In genomic region chr12:58643843-58644242, GRCm38 (mm10) we compare ENCODE assay signal across 29 mouse cellular contexts.
DNase-seq lines count a peak whose midpoint lies in the region; ATAC-seq lines count a peak whose summit lies in the region.
"Had no signal": no experiment of that assay in that cellular context is flagged by ENCODE, and none has a peak within 500 bp of the region (broad histone marks: within the 10 kb centered on the region; RNA-seq: fewer than 3 reads in every experiment).

No protein-coding gene starts in this region.

- DNase-seq in neural tube, embryonic 10.5 days (ENCODE audit: extremely low spot score, low spot score), result peak; percentile 26
- peak; percentile 88 for DNase-seq in embryonic facial prominence, embryonic 11.5 days (ENCODE audit: low spot score)
- DNase-seq in adrenal gland, postnatal 4 days (ENCODE audit: low spot score in 2 of 2), result no peak
- no peak for DNase-seq in right cerebral cortex, postnatal 36 days (ENCODE audit: low spot score in 2 of 2)
- DNase-seq: cerebellum, adult 11-12 months; cerebellum, postnatal 10 days; gastrocnemius, postnatal 14 days; heart, adult 11 months; heart, postnatal 10 days; kidney, adult 18-20 months; layer of hippocampus, adult 9-11 months; liver, postnatal 0 days; lung, postnatal 10 days; midbrain, embryonic 14.5 days; right cerebral cortex, adult 18-20 months; thymus, adult 2 months; thymus, postnatal 4 days had no signal

- H3K4me2 ChIP-seq in neural tube, embryonic 15.5 days, result no peak overlapping the region
- H3K4me2 ChIP-seq in embryonic facial prominence, embryonic 11.5 days (ENCODE audit: low read depth, low read length), result no peak overlapping the region
- H3K4me2 ChIP-seq in limb, embryonic 12.5 days, result no peak overlapping the region
- H3K4me2 ChIP-seq: forebrain, embryonic 13.5 days; heart, embryonic 12.5 days; hindbrain, embryonic 12.5 days; liver, embryonic 11.5 days; neural tube, embryonic 12.5 days; stomach, embryonic 15.5 days had no signal

- no peak overlapping the region for H3K9ac ChIP-seq in neural tube, embryonic 15.5 days (replicated peaks)
- no peak overlapping the region for H3K9ac ChIP-seq in embryonic facial prominence, embryonic 11.5 days (replicated peaks; ENCODE audit: low read length)
- no peak overlapping the region for H3K9ac ChIP-seq in limb, embryonic 12.5 days (replicated peaks)
- H3K9ac ChIP-seq: forebrain, embryonic 13.5 days; heart, embryonic 12.5 days; hindbrain, embryonic 12.5 days; liver, postnatal 0 days; neural tube, embryonic 12.5 days; stomach, embryonic 15.5 days had no signal

- H3K36me3 ChIP-seq in neural tube, embryonic 15.5 days, result no peaks in the 10 kb centered on the region
- H3K36me3 ChIP-seq in embryonic facial prominence, embryonic 11.5 days (replicated peaks; ENCODE audit: control insufficient read depth, insufficient read depth, low read depth, low read length), result no peaks in the 10 kb centered on the region
- no peaks in the 10 kb centered on the region for H3K36me3 ChIP-seq in limb, embryonic 12.5 days
- H3K36me3 ChIP-seq: heart, embryonic 12.5 days; hindbrain, embryonic 12.5 days; neural tube, embryonic 12.5 days; stomach, embryonic 15.5 days had no signal

- no peaks in the 10 kb centered on the region for H3K27me3 ChIP-seq in neural tube, embryonic 15.5 days (replicated peaks)
- no peaks in the 10 kb centered on the region for H3K27me3 ChIP-seq in embryonic facial prominence, embryonic 11.5 days (ENCODE audit: control insufficient read depth, insufficient read depth, low read length)
- H3K27me3 ChIP-seq in limb, embryonic 12.5 days, result no peaks in the 10 kb centered on the region
- H3K27me3 ChIP-seq: forebrain, embryonic 13.5 days; heart, embryonic 12.5 days; hindbrain, embryonic 12.5 days; neural tube, embryonic 12.5 days; stomach, embryonic 15.5 days had no signal

- H3K9me3 ChIP-seq in neural tube, embryonic 15.5 days (replicated peaks), result no peaks in the 10 kb centered on the region
- H3K9me3 ChIP-seq in embryonic facial prominence, embryonic 11.5 days (replicated peaks; ENCODE audit: control insufficient read depth, low read length), result no peaks in the 10 kb centered on the region
- no peaks in the 10 kb centered on the region for H3K9me3 ChIP-seq in limb, embryonic 12.5 days
- H3K9me3 ChIP-seq: forebrain, embryonic 13.5 days; heart, embryonic 12.5 days; hindbrain, embryonic 12.5 days; neural tube, embryonic 12.5 days; stomach, embryonic 15.5 days had no signal

- WGBS in neural tube, embryonic 15.5 days, result 59% methylated on average over 3 of the region's 3 CpGs
- WGBS in embryonic facial prominence, embryonic 11.5 days, result 26% methylated on average over 3 of the region's 3 CpGs
- WGBS in limb, embryonic 12.5 days, result 17% methylated on average over 3 of the region's 3 CpGs

- H3K4me3 ChIP-seq in neural tube, embryonic 15.5 days (replicated peaks), result no peak overlapping the region
- no peak overlapping the region for H3K4me3 ChIP-seq in embryonic facial prominence, embryonic 11.5 days (ENCODE audit: low read depth, low read length)
- no peak overlapping the region for H3K4me3 ChIP-seq in limb, embryonic 12.5 days (replicated peaks)
- H3K4me3 ChIP-seq: erythroblast, embryonic 14.5 days; forebrain, embryonic 13.5 days; heart, embryonic 12.5 days; hindbrain, embryonic 12.5 days; neural tube, embryonic 12.5 days; stomach, embryonic 15.5 days had no signal

- no peaks in the 10 kb centered on the region for H3K4me1 ChIP-seq in neural tube, embryonic 15.5 days
- H3K4me1 ChIP-seq in embryonic facial prominence, embryonic 11.5 days (ENCODE audit: control insufficient read depth, insufficient read depth, low read length), result no peaks in the 10 kb centered on the region
- peaks cover 18% of the 10 kb centered on the region for H3K4me1 ChIP-seq in limb, embryonic 12.5 days (replicated peaks)
- H3K4me1 ChIP-seq: forebrain, embryonic 13.5 days; hindbrain, embryonic 12.5 days; neural tube, embryonic 12.5 days; stomach, embryonic 15.5 days had no signal

- no peak overlapping the region for H3K27ac ChIP-seq in neural tube, embryonic 15.5 days (replicated peaks)
- no peak overlapping the region for H3K27ac ChIP-seq in embryonic facial prominence, embryonic 11.5 days (replicated peaks; ENCODE audit: low read depth, low read length)
- no peak overlapping the region for H3K27ac ChIP-seq in limb, embryonic 12.5 days
- H3K27ac ChIP-seq: forebrain, embryonic 13.5 days; hindbrain, embryonic 12.5 days; kidney, postnatal 0 days; neural tube, embryonic 12.5 days; stomach, embryonic 15.5 days had no signal

- ATAC-seq in neural tube, embryonic 15.5 days (ENCODE audit: low FRiP score), result no peak
- ATAC-seq in embryonic facial prominence, embryonic 11.5 days (replicated peaks; ENCODE audit: insufficient number of reproducible peaks, low FRiP score, low TSS enrichment, low read depth), result peak; percentile 81
- ATAC-seq in limb, embryonic 12.5 days (ENCODE audit: insufficient number of reproducible peaks, insufficient read depth, low FRiP score, low TSS enrichment, low read depth), result peak; percentile 83
- no peak for ATAC-seq in activated CD4-positive, CD25-positive, alpha-beta regulatory T cell, adult 4 months
- ATAC-seq: forebrain, embryonic 13.5 days; inflammation-experienced regulatory T-cells, adult 6 months; liver, postnatal 0 days had no signal

Comparison
In these comparisons a context has a peak if more than half of its experiments do, and no peak if none do; other contexts are left out.
1. DNase-seq: peak in neural tube, embryonic 10.5 days (single experiment) and embryonic facial prominence, embryonic 11.5 days (single experiment); none in adrenal gland, postnatal 4 days (0 of 2) and right cerebral cortex, postnatal 36 days (0 of 2).
2. ATAC-seq: peak in embryonic facial prominence, embryonic 11.5 days (single experiment) and limb, embryonic 12.5 days (single experiment); none in neural tube, embryonic 15.5 days (single experiment) and activated CD4-positive, CD25-positive, alpha-beta regulatory T cell, adult 4 months (single experiment).